Mouse (Mus musculus) heart, postnatal 14 days (tissue): Measurements from ENCODE around the gene Mylk2. TPM values are rescaled to one million over a fixed set of nuclear protein-coding genes. Genes with fewer than 3 reads are reported as not detected.

Source experiments
- DNase-seq, 2 experiments: peaks; one replicate each; pipeline ENCODE4 v3.0.0; 2021 to 2022
- intact Hi-C: fragments of 180-260 bp; cut with DNase I; formaldehyde crosslinking; loops from one replicate; pipeline ENCODE4 v1.15.1; 2025
- long read RNA-seq, 2 experiments: library from polyadenylated mRNA; stranded (forward); transcript quantifications; one replicate each; pipeline ENCODE4 v2.0.0; 2021
- total RNA-seq, 2 experiments: library from RNA; stranded (reverse); gene quantifications; 2 replicates each; pipeline ENCODE4 v1.2.3; 2021

Gene Mylk2
- total RNA-seq = under 1 TPM; 0.34 to 0.41 TPM
- long read RNA-seq, experiment 1 = 0 reads
- long read RNA-seq, experiment 2 = 0 reads

- DNase-seq = no peak
These were observed at the start of gene Mylk2 for GRCm38 (mm10) chr2:152911031-152911430. Gene Mylk2 (plus strand): TSS chr2:152911352.

GRCm38 (mm10) chr2:152861891-152862290, 49.3 kb upstream of the Mylk2 start:
- peak in 1 of 2 experiments; percentile 26 for DNase-seq
- intact Hi-C loops = no loop called here

More at GRCm38 (mm10) chr2:152911031-152911430, at the start of gene Mylk2:
- intact Hi-C loops = no loop called here

GRCm38 (mm10) chr2:152862638-152863037, 48.5 kb upstream of the Mylk2 start:
- intact Hi-C loops = no loop called here
- no peak for DNase-seq

- intact Hi-C loops = no loop called here
- DNase-seq = no peak
These were observed 47.8 kb upstream of the Mylk2 start for GRCm38 (mm10) chr2:152863346-152863745.

- intact Hi-C loops = no loop called here
- no peak for DNase-seq
These were observed 32.9 kb upstream of the Mylk2 start for GRCm38 (mm10) chr2:152878239-152878638.

GRCm38 (mm10) chr2:152880898-152881297, 30.3 kb upstream of the Mylk2 start:
- DNase-seq = no peak
- intact Hi-C loops = no loop called here

GRCm38 (mm10) chr2:152884101-152884645, 27.0 kb upstream of the Mylk2 start:
- intact Hi-C loops = no loop called here
- DNase-seq = no peak

GRCm38 (mm10) chr2:152887230-152887629, 23.9 kb upstream of the Mylk2 start:
- no peak for DNase-seq
- intact Hi-C loops = no loop called here

- intact Hi-C loops = no loop called here
- no peak for DNase-seq
These were observed 22.4 kb upstream of the Mylk2 start for GRCm38 (mm10) chr2:152888774-152889173.

GRCm38 (mm10) chr2:152895834-152896233, 15.3 kb upstream of the Mylk2 start:
- DNase-seq = no peak
- intact Hi-C loops = no loop called here

GRCm38 (mm10) chr2:152896926-152897325, 14.2 kb upstream of the Mylk2 start:
- intact Hi-C loops = no loop called here
- DNase-seq = no peak

GRCm38 (mm10) chr2:152899011-152899410, 12.1 kb upstream of the Mylk2 start:
- DNase-seq = no peak
- intact Hi-C loops = no loop called here

GRCm38 (mm10) chr2:152901296-152901695, 9.9 kb upstream of the Mylk2 start:
- intact Hi-C loops = no loop called here
- no peak for DNase-seq

- intact Hi-C loops = no loop called here
- DNase-seq = no peak
These were observed 8.5 kb upstream of the Mylk2 start for GRCm38 (mm10) chr2:152902658-152903057.

GRCm38 (mm10) chr2:152903586-152903985, 7.6 kb upstream of the Mylk2 start:
- intact Hi-C loops = no loop called here
- no peak for DNase-seq

- no peak for DNase-seq
- intact Hi-C loops = no loop called here
These were observed 7.0 kb upstream of the Mylk2 start for GRCm38 (mm10) chr2:152904127-152904643.

GRCm38 (mm10) chr2:152905036-152905829, 5.9 kb upstream of the Mylk2 start:
- intact Hi-C loops = no loop called here
- peak in 1 of 2 experiments; percentile 58 for DNase-seq

- intact Hi-C loops = no loop called here
- no peak for DNase-seq
These were observed 4.7 kb upstream of the Mylk2 start for GRCm38 (mm10) chr2:152906274-152907037.

- DNase-seq = no peak
- intact Hi-C loops = no loop called here
These were observed 3.8 kb upstream of the Mylk2 start for GRCm38 (mm10) chr2:152907114-152907943.

- no peak for DNase-seq
These were observed 1.3 kb upstream of the Mylk2 start for GRCm38 (mm10) chr2:152909848-152910247.

More at GRCm38 (mm10) chr2:152909848-152910247, 1.3 kb upstream of the Mylk2 start:
- intact Hi-C loops = no loop called here
